Mouse (Mus musculus) embryonic stem cell, embryonic (primary cell): ENCODE data around the gene Ncoa6.
"Not testable (repeated sequence)": the region's sequence is repeated elsewhere in the genome, so short reads cannot be mapped to it uniquely, and the experiment has no call there.

ENCODE experiments used
- CTCF ChIA-PET, 4 experiments: fragments of 300-600 bp in 2 of 4; fragments of 350-600 bp in 2 of 4; sonication (Branson Sonifier 250); formaldehyde crosslinking; loops; one replicate each; lab custom pipeline; 2022; ENCODE audit warnings: inconsistent platforms in 2 of 4; lab: Charles Lee
- POLR2A ChIA-PET, 4 experiments: fragments of 300-600 bp in 2 of 4; fragments of 350-600 bp in 2 of 4; sonication (Branson Sonifier 250); formaldehyde crosslinking; loops; one replicate each; lab custom pipeline; 2022; ENCODE audit warnings: antibody characterized with exemption in 4 of 4, inconsistent platforms in 1 of 4; lab: Charles Lee

Ncoa6 gene

GRCm38 (mm10) chr2:155472671-155473569 lies 774 bp downstream of the Ncoa6 start:
- POLR2A ChIA-PET: interaction anchor here in 3 of 4 experiments (0.6 to 2.7 kb wide), 11 partner anchors 19 to 388 kb away, joined by 3 to 9 read pairs (median 3); no protein-coding TSS in a partner anchor
- CTCF ChIA-PET: interaction anchor here in 2 of 4 experiments (0.6 to 1.2 kb wide), 2 partner anchors 157 to 525 kb away, joined by 3 to 4 read pairs; no protein-coding TSS in a partner anchor

GRCm38 (mm10) chr2:155466861-155467260 lies 6.8 kb downstream of the Ncoa6 start:
- ChIA-PET CTCF (interaction anchor here in 2 of 4 experiments (0.6 to 1.3 kb wide), 2 partner anchors 51 to 554 kb away, joined by 3 to 4 read pairs; partner anchors contain the start of genes Acss2 (in 1 of the 2) and Ggt7 (in 1 of the 2)), POLR2A (no interaction called here)

GRCm38 (mm10) chr2:155453591-155453990 lies 20.1 kb downstream of the Ncoa6 start:
- ChIA-PET POLR2A (interaction anchor here in 3 of 4 experiments (0.6 to 2.4 kb wide), 9 partner anchors 10 to 840 kb away, joined by 3 to 9 read pairs (median 3); partner anchors contain the start of genes 4930519P11Rik (in 1 of the 3), Ncoa6 (in 1 of the 3) and Zfp341 (in 1 of the 3)), CTCF (interaction anchor here (0.6 to 1.2 kb wide), 5 partner anchors 17 to 941 kb away, joined by 3 to 5 read pairs (median 3); partner anchors contain the start of gene Trpc4ap (in 1 of the 4))

GRCm38 (mm10) chr2:155451256-155451655 lies 22.4 kb downstream of the Ncoa6 start:
- POLR2A ChIA-PET: interaction anchor here (0.6 to 1.2 kb wide), 7 partner anchors 12 to 356 kb away, joined by 3 to 4 read pairs (median 3); partner anchors contain the start of gene Itch (in 1 of the 4)
- CTCF ChIA-PET: interaction anchor here (0.6 to 1.2 kb wide), 11 partner anchors 10 to 659 kb away, joined by 3 to 5 read pairs (median 4); partner anchors contain the start of gene Trpc4ap (in 1 of the 4)

GRCm38 (mm10) chr2:155447906-155448305 lies 25.8 kb downstream of the Ncoa6 start:
- CTCF ChIA-PET: not testable (repeated sequence)

DNA sequence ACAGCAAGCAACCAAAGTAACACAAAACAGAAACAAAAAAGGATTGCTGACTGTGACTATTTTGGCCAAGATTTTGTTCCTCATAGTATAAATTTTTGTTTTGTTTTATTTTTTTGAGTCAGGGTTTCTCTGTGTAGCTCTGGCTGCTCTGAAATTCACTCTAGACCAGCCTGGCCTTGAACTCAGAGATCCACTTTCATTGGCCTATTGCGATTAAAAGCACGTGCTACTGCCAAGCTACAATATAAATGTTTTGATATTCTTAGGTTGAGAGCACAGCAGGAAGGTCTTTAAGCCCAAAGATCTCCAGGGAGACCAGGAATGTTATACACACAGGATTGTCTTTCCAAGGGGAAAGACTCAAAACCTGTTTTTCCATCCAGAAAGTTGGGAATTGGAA lies 30.2 kb downstream of the Ncoa6 start:
- CTCF ChIA-PET: no interaction called here
- POLR2A ChIA-PET: interaction anchor here in 1 of 4 experiments (1.1 to 1.7 kb wide), 3 partner anchors 10 to 37 kb away, joined by 3 to 4 read pairs (median 3); no protein-coding TSS in a partner anchor

More at GRCm38 (mm10) chr2:155447906-155448305, 25.8 kb downstream of the Ncoa6 start:
- POLR2A ChIA-PET: not testable (repeated sequence)

DNA sequence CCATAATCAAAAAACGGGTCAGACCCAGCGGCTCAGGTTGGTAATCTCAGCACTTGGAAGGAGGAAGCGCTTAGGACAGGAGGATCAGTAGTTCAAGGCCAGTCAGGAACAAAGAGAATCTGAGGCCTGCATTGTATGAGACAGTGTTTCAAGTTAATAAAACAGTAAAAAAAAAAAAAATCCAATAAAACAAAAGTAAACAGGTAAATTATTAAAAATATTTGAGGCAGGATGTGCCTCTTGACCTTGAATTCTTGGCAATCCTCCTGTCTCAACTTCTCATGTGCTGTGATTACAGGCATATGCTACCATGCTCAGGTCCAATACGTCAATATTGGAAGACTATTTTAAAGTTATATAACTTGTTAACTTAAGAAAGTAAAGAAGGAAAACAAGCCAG lies 30.8 kb downstream of the Ncoa6 start:
- CTCF ChIA-PET: no interaction called here
- POLR2A ChIA-PET: interaction anchor here in 1 of 4 experiments (0.9 to 1.7 kb wide), 4 partner anchors 10 to 36 kb away, joined by 3 to 4 read pairs (median 4); no protein-coding TSS in a partner anchor

- ChIA-PET POLR2A (interaction anchor here in 1 of 4 experiments (0.6 to 1.4 kb wide), 2 partner anchors 9 to 386 kb away, joined by 3 to 4 read pairs; no protein-coding TSS in a partner anchor), CTCF (interaction anchor here in 3 of 4 experiments (0.6 to 1.0 kb wide), 4 partner anchors 17 to 687 kb away, joined by 3 to 5 read pairs (median 4); no protein-coding TSS in a partner anchor)
Observed at GRCm38 (mm10) chr2:155436445-155436844, 37.2 kb downstream of the Ncoa6 start.

DNA sequence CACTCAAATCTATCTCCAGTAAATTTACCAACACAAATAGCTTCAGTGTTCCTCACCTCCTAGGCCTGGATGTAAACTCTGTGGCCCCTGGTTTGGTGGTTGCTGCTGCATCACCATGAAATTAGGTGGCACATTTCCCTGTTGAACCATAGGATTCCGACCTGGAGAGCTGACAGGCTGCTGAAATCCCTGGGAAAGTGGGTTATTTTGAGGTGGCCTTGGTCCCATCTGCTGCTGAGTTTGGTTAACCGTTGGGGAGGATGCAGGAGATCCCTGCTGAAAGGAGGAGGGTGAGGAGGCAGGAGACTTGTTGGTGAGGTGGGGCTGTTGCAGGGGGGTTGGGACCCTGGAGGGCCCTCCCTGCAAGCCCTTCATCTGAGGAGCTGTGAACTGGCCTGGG lies 52.8 kb downstream of the Ncoa6 start:
- ChIA-PET POLR2A (interaction anchor here in 2 of 4 experiments (1.2 to 1.3 kb wide), 2 partner anchors 12 to 34 kb away, joined by 3 to 5 read pairs; no protein-coding TSS in a partner anchor), CTCF (interaction anchor here in 1 of 4 experiments (0.5 kb wide), 1 partner anchor 149 kb away, joined by 3 read pairs; no protein-coding TSS in a partner anchor)

GRCm38 (mm10) chr2:155404635-155405034 lies 69.1 kb downstream of the Ncoa6 start:
- ChIA-PET POLR2A (interaction anchor here in 3 of 4 experiments (0.8 to 1.4 kb wide), 6 partner anchors 12 to 47 kb away, joined by 3 to 5 read pairs (median 3); partner anchors contain the start of gene Pigu (in 1 of the 3)), CTCF (interaction anchor here in 1 of 4 experiments (1.0 kb wide), 1 partner anchor 113 kb away, joined by 3 read pairs; the partner anchor contains the start of genes Acss2 and Ggt7)

- ChIA-PET CTCF (no interaction called here), POLR2A (interaction anchor here in 1 of 4 experiments (0.6 to 1.9 kb wide), 3 partner anchors 11 to 683 kb away, joined by 3 to 5 read pairs (median 3); no protein-coding TSS in a partner anchor)
Observed at GRCm38 (mm10) chr2:155401926-155402325, 71.8 kb downstream of the Ncoa6 start.

DNA sequence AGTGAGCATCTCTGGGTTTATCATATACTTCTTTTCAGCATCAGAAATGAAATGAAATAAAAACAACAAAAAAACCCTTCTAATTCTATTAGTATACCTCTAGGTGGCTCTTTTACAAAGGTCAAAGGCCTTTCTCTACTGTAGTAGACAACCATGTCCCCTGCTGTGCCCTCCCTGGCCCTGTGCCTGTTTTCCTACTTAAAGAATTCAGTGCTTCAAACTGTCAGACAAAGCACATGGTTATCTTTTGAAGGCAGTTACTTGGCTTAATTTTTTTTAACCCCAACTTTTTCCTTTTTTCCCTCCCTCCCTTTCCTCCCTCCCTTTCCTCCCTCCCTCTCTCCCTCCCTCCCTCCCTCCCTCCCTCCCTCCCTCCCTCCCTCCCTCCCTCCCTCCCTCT lies 73.4 kb downstream of the Ncoa6 start:
- CTCF ChIA-PET: interaction anchor here in 1 of 4 experiments (0.6 kb wide), 1 partner anchor 15 kb away, joined by 8 read pairs; no protein-coding TSS in a partner anchor

DNA sequence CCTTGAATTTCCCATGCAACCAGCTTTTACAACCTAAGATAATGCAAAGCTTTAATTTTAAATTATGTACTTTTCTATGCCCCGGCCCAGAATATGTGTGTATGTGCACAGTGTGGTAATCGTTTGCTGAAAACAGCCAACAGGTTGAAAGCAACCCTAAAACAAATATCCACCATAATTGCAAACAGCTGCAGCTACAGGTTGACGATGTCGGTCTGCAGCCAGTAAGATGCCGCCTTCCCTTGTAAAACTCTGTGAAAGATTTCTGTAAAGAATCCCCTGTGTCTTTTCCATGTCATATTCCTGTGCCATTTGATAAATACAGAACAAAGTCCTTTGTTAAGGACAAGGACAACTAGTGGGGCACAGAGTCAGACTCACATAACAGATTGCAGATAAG lies 79.1 kb downstream of the Ncoa6 start:
- ChIA-PET POLR2A (interaction anchor here in 1 of 4 experiments (0.6 kb wide), 2 partner anchors 39 to 57 kb away, joined by 3 to 4 read pairs; no protein-coding TSS in a partner anchor), CTCF (no interaction called here)

More for the DNA sequence above, 73.4 kb downstream of the Ncoa6 start:
- POLR2A ChIA-PET: interaction anchor here in 2 of 4 experiments (0.5 to 1.9 kb wide), 4 partner anchors 9 to 974 kb away, joined by 3 to 9 read pairs (median 4); partner anchors contain the start of gene Trp53inp2 (in 1 of the 2)

DNA sequence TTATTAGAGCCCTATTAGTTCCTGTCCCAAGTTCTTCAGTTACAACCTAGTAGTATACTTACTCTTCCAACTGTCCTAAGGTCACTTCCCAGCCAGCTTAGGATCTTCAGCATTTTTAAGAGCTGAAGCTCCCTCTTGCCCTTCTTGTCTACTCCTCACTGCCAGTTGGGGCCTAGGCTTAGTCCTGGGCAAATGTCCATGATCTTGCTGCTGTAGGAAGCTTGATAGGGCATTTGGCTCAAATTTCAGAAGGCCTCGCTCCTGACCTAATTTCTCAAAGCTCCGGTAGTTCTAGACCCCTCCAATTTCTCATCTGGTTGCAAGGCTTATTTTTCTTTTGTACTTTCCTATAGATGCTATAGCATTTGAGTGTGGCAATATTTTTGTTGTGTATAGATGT lies 85.1 kb downstream of the Ncoa6 start:
- ChIA-PET CTCF (no interaction called here), POLR2A (interaction anchor here in 1 of 4 experiments (0.6 to 1.7 kb wide), 4 partner anchors 19 to 1720 kb away, joined by 3 to 4 read pairs (median 3); no protein-coding TSS in a partner anchor)

- POLR2A ChIA-PET: interaction anchor here in 3 of 4 experiments (0.6 to 1.7 kb wide), 7 partner anchors 12 to 335 kb away, joined by 3 to 4 read pairs (median 3); partner anchors contain the start of gene Pigu (in 1 of the 3)
- CTCF ChIA-PET: no interaction called here
Observed at GRCm38 (mm10) chr2:155387052-155387451, 86.6 kb downstream of the Ncoa6 start.

- CTCF ChIA-PET: interaction anchor here in 2 of 4 experiments (1.4 to 2.3 kb wide), 2 partner anchors 114 to 241 kb away, joined by 4 to 11 read pairs; no protein-coding TSS in a partner anchor
- POLR2A ChIA-PET: interaction anchor here in 2 of 4 experiments (1.0 to 1.7 kb wide), 3 partner anchors 13 to 34 kb away, joined by 3 to 4 read pairs (median 4); partner anchors contain the start of gene Pigu (in 1 of the 2)
Observed at GRCm38 (mm10) chr2:155386534-155386899, 87.2 kb downstream of the Ncoa6 start.
